Mouse (Mus musculus) megakaryocyte, embryonic 14.5 days (primary cell): ENCODE data around the gene Eps8.

Experiments used
- FLI1 ChIP-seq: IDR thresholded peaks from 2 replicates; pipeline ENCODE4 v1.6.1; 2012; ENCODE audit warnings: low read length, inconsistent platforms, mixed read lengths
- GATA1 ChIP-seq: IDR thresholded peaks from 3 replicates; pipeline ENCODE4 v1.6.1; 2012; ENCODE audit warnings: mixed read lengths, low read length, inconsistent platforms, borderline replicate concordance

DNA sequence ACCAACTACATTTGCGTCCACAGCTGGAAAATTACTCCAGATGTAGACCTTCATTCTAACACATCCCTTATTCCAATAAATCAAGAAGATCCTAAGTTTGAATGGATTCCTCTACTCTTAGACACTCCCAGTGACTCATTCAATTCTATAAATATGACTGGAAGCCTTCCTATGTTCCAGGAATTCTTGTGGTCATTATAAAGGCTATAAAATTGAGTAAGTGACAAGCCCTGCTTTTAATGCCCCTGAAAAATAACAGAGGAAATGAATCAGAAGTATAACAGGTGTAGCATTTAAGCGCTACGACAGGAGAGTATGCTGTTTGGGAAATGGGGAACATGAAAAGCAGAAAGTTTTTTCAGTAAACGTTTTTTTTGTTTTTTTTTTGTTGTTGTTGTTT, 139.8 kb downstream of the Eps8 start:
- TF ChIP-seq GATA1, result no peak
- TF ChIP-seq FLI1, result no peak
